Mouse (Mus musculus): ENCODE results near the gene Cysrt1. TPM values are rescaled to one million over a fixed set of nuclear protein-coding genes. Genes with fewer than 3 reads are reported as not detected.

Cysrt1 gene
- polyA plus RNA-seq, 1 experiment from 2014 or later = not detected

GRCm38 (mm10) chr2:25286837-25287636, 44.8 kb upstream of the Cysrt1 start:
- ATAC-seq (ENCODE audit: insufficient read depth, low FRiP score, low TSS enrichment) (no peak), DNase-seq (ENCODE audit: low spot score) (no peak)
- H3K27ac ChIP-seq (ENCODE audit: low read depth, low read length) = no peak overlapping the region
- no peaks in the 10 kb centered on the region for H3K9me3 ChIP-seq (ENCODE audit: control insufficient read depth, low read length)
- H3K4me2 ChIP-seq (ENCODE audit: low read depth) = no peak overlapping the region
- 59% methylated on average over 7 of the region's 7 CpGs for WGBS
- no peak overlapping the region for H3K9ac ChIP-seq (ENCODE audit: low read length)
- H3K4me1 ChIP-seq (ENCODE audit: control insufficient read depth, insufficient read depth, low read length) = no peaks in the 10 kb centered on the region
- no peak overlapping the region for H3K4me3 ChIP-seq (ENCODE audit: low read depth, low read length)
- H3K36me3 ChIP-seq (ENCODE audit: control insufficient read depth, insufficient read depth, low read length) = peaks cover 17% of the 10 kb centered on the region
- H3K27me3 ChIP-seq (ENCODE audit: control insufficient read depth, insufficient read depth, low read length) = peaks cover 45% of the 10 kb centered on the region

- no peak for ATAC-seq (ENCODE audit: insufficient read depth, low FRiP score, low TSS enrichment)
- peaks cover 37% of the 10 kb centered on the region for H3K27me3 ChIP-seq (ENCODE audit: control insufficient read depth, insufficient read depth, low read length)
- H3K4me2 ChIP-seq (ENCODE audit: low read depth) = no peak overlapping the region
- no peaks in the 10 kb centered on the region for H3K4me1 ChIP-seq (ENCODE audit: control insufficient read depth, insufficient read depth, low read length)
- DNase-seq (ENCODE audit: low spot score) = no peak
- WGBS = 93% methylated on average over 1 of the region's 1 CpGs
- H3K9ac ChIP-seq (ENCODE audit: low read length) = no peak overlapping the region
- H3K36me3 ChIP-seq (ENCODE audit: control insufficient read depth, insufficient read depth, low read length) = peaks cover 17% of the 10 kb centered on the region
- no peak overlapping the region for H3K4me3 ChIP-seq (ENCODE audit: low read depth, low read length)
- H3K27ac ChIP-seq (ENCODE audit: low read depth, low read length) = no peak overlapping the region
- no peaks in the 10 kb centered on the region for H3K9me3 ChIP-seq (ENCODE audit: control insufficient read depth, low read length)
These were observed 44.1 kb upstream of the Cysrt1 start for GRCm38 (mm10) chr2:25286314-25286713.

GRCm38 (mm10) chr2:25285551-25285950, 43.3 kb upstream of the Cysrt1 start:
- H3K9me3 ChIP-seq (ENCODE audit: control insufficient read depth, low read length) = no peaks in the 10 kb centered on the region
- DNase-seq (ENCODE audit: low spot score) (no peak), ATAC-seq (ENCODE audit: insufficient read depth, low FRiP score, low TSS enrichment) (no peak)
- no peak overlapping the region for H3K4me3 ChIP-seq (ENCODE audit: low read depth, low read length)
- H3K4me2 ChIP-seq (ENCODE audit: low read depth) = no peak overlapping the region
- H3K9ac ChIP-seq (ENCODE audit: low read length) = no peak overlapping the region
- peaks cover 30% of the 10 kb centered on the region for H3K27me3 ChIP-seq (ENCODE audit: control insufficient read depth, insufficient read depth, low read length)
- no peak overlapping the region for H3K27ac ChIP-seq (ENCODE audit: low read depth, low read length)
- WGBS = 94% methylated on average over 2 of the region's 2 CpGs
- H3K36me3 ChIP-seq (ENCODE audit: control insufficient read depth, insufficient read depth, low read length) = peaks cover 23% of the 10 kb centered on the region
- H3K4me1 ChIP-seq (ENCODE audit: control insufficient read depth, insufficient read depth, low read length) = no peaks in the 10 kb centered on the region

- Histone ChIP-seq H3K27ac (ENCODE audit: low read depth, low read length) (no peak overlapping the region), H3K4me1 (ENCODE audit: control insufficient read depth, insufficient read depth, low read length) (no peaks in the 10 kb centered on the region), H3K4me2 (ENCODE audit: low read depth) (no peak overlapping the region), H3K4me3 (ENCODE audit: low read depth, low read length) (no peak overlapping the region), H3K27me3 (ENCODE audit: control insufficient read depth, insufficient read depth, low read length) (no peaks in the 10 kb centered on the region), H3K9ac (ENCODE audit: low read length) (no peak overlapping the region), H3K36me3 (ENCODE audit: control insufficient read depth, insufficient read depth, low read length) (peaks cover 28% of the 10 kb centered on the region), H3K9me3 (ENCODE audit: control insufficient read depth, low read length) (no peaks in the 10 kb centered on the region)
- DNase-seq (ENCODE audit: low spot score) = peak; percentile 81
- WGBS = 67% methylated on average over 13 of the region's 13 CpGs
- no peak for ATAC-seq (ENCODE audit: insufficient read depth, low FRiP score, low TSS enrichment)
These were observed 37.0 kb upstream of the Cysrt1 start for GRCm38 (mm10) chr2:25278928-25279882.

- WGBS = 40% methylated on average over 16 of the region's 16 CpGs
- Histone ChIP-seq H3K36me3 (ENCODE audit: control insufficient read depth, insufficient read depth, low read length) (peaks cover 8% of the 10 kb centered on the region), H3K9me3 (ENCODE audit: control insufficient read depth, low read length) (no peaks in the 10 kb centered on the region), H3K4me2 (ENCODE audit: low read depth) (peak overlapping the region; percentile 92), H3K4me1 (ENCODE audit: control insufficient read depth, insufficient read depth, low read length) (peaks cover 17% of the 10 kb centered on the region), H3K27ac (ENCODE audit: low read depth, low read length) (no peak overlapping the region), H3K9ac (ENCODE audit: low read length) (peak overlapping the region; percentile 70), H3K27me3 (ENCODE audit: control insufficient read depth, insufficient read depth, low read length) (no peaks in the 10 kb centered on the region), H3K4me3 (ENCODE audit: low read depth, low read length) (peak overlapping the region; percentile 87)
- ATAC-seq (ENCODE audit: insufficient read depth, low FRiP score, low TSS enrichment) (no peak), DNase-seq (ENCODE audit: low spot score) (no peak)
These were observed 30.8 kb upstream of the Cysrt1 start for GRCm38 (mm10) chr2:25273010-25273409.

GRCm38 (mm10) chr2:25272515-25272914, 30.3 kb upstream of the Cysrt1 start:
- Histone ChIP-seq H3K4me3 (ENCODE audit: low read depth, low read length) (peak overlapping the region; percentile 87), H3K4me2 (ENCODE audit: low read depth) (peak overlapping the region; percentile 92), H3K27me3 (ENCODE audit: control insufficient read depth, insufficient read depth, low read length) (no peaks in the 10 kb centered on the region), H3K36me3 (ENCODE audit: control insufficient read depth, insufficient read depth, low read length) (peaks cover 5% of the 10 kb centered on the region), H3K9me3 (ENCODE audit: control insufficient read depth, low read length) (no peaks in the 10 kb centered on the region), H3K9ac (ENCODE audit: low read length) (peak overlapping the region; percentile 70), H3K27ac (ENCODE audit: low read depth, low read length) (peak overlapping the region; percentile 31; the same call in 1 of the 2 replicates), H3K4me1 (ENCODE audit: control insufficient read depth, insufficient read depth, low read length) (peaks cover 17% of the 10 kb centered on the region)
- peak; percentile 51 for ATAC-seq (ENCODE audit: insufficient read depth, low FRiP score, low TSS enrichment)
- no peak for DNase-seq (ENCODE audit: low spot score)
- WGBS = under 1% methylated on average over 29 of the region's 29 CpGs

- Histone ChIP-seq H3K9me3 (ENCODE audit: control insufficient read depth, low read length) (no peaks in the 10 kb centered on the region), H3K4me3 (ENCODE audit: low read depth, low read length) (peak within 1 kb of the TSS; percentile 87), H3K27ac (ENCODE audit: low read depth, low read length) (peak within 1 kb of the TSS; percentile 31; the same call in 1 of the 2 replicates), H3K4me1 (ENCODE audit: control insufficient read depth, insufficient read depth, low read length) (peaks cover 17% of the 10 kb centered on the region), H3K9ac (ENCODE audit: low read length) (peak within 1 kb of the TSS; percentile 70), H3K4me2 (ENCODE audit: low read depth) (peak within 1 kb of the TSS; percentile 92), H3K36me3 (ENCODE audit: control insufficient read depth, insufficient read depth, low read length) (peaks cover 5% of the 10 kb centered on the region), H3K27me3 (ENCODE audit: control insufficient read depth, insufficient read depth, low read length) (no peaks in the 10 kb centered on the region)
- peak; percentile 97 for ATAC-seq (ENCODE audit: insufficient read depth, low FRiP score, low TSS enrichment)
- under 1% methylated on average over 55 of the region's 55 CpGs for WGBS
- DNase-seq (ENCODE audit: low spot score) = peak; percentile 99
These were observed 29.7 kb upstream of the Cysrt1 start, which contains the start of the genes Ssna1 and Anapc2 for GRCm38 (mm10) chr2:25271827-25272511. Gene Ssna1 (minus strand): TSS chr2:25272438. Gene Anapc2 (plus strand): TSS chr2:25272478.

- no peak overlapping the region for H3K4me2 ChIP-seq (ENCODE audit: low read depth)
- peaks cover 15% of the 10 kb centered on the region for H3K27me3 ChIP-seq (ENCODE audit: control insufficient read depth, insufficient read depth, low read length)
- 80% methylated on average over 4 of the region's 4 CpGs for WGBS
- no peak for ATAC-seq (ENCODE audit: insufficient read depth, low FRiP score, low TSS enrichment)
- no peak for DNase-seq (ENCODE audit: low spot score)
- H3K9ac ChIP-seq (ENCODE audit: low read length) = no peak overlapping the region
- no peak overlapping the region for H3K27ac ChIP-seq (ENCODE audit: low read depth, low read length)
- no peaks in the 10 kb centered on the region for H3K36me3 ChIP-seq (ENCODE audit: control insufficient read depth, insufficient read depth, low read length)
- H3K4me3 ChIP-seq (ENCODE audit: low read depth, low read length) = no peak overlapping the region
- peaks cover 24% of the 10 kb centered on the region for H3K4me1 ChIP-seq (ENCODE audit: control insufficient read depth, insufficient read depth, low read length)
- no peaks in the 10 kb centered on the region for H3K9me3 ChIP-seq (ENCODE audit: control insufficient read depth, low read length)
These were observed 25.6 kb upstream of the Cysrt1 start for GRCm38 (mm10) chr2:25267746-25268309.

Measured in neural tube, embryonic 11.5 days (tissue).